Mouse (Mus musculus): ENCODE results near the gene Vmn2r15.

- no peak for TF ChIP-seq POLR2A (IDR thresholded peaks at IDR 0.05; ENCODE audit: low read depth, low read length)
- no peak for TF ChIP-seq CTCF (IDR thresholded peaks at IDR 0.05; ENCODE audit: borderline replicate concordance, insufficient read depth, low read length)
Measured at GRCm38 (mm10) chr5:109297544-109297943, at the start of gene Vmn2r15.

Data from embryonic fibroblast, embryonic 13.5 days (primary cell).